Mouse (Mus musculus) lung, postnatal 14 days (tissue): ENCODE measurements around the gene Tas2r119.
"Not testable (repeated sequence)": the region's sequence is repeated elsewhere in the genome, so short reads cannot be mapped to it uniquely, and the experiment has no call there.

Source experiments
- DNase-seq: peaks from one replicate; pipeline ENCODE4 v3.0.0; 2021

The Tas2r119 gene

DNA sequence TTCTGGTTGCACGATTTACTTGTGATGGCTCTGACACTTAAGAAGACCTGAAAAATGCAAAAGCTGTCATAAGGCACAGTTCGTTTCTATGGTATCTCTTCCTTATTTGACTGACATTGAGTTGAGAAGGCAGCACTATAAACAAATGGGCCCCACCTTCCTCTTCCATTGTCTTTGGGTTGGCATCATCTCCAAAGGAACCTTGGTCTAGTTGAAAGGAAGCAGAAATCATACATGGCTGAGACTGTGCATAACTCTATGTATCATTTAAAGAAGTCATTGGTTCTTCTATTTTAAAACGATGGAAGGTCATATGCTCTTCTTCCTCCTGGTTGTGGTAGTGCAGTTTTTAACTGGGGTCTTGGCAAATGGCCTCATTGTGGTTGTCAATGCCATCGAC is at the start of gene Tas2r119:
Gene Tas2r119 (plus strand): TSS at position 301 of the 400 bp plus-strand sequence.
- DNase-seq: no peak

DNA sequence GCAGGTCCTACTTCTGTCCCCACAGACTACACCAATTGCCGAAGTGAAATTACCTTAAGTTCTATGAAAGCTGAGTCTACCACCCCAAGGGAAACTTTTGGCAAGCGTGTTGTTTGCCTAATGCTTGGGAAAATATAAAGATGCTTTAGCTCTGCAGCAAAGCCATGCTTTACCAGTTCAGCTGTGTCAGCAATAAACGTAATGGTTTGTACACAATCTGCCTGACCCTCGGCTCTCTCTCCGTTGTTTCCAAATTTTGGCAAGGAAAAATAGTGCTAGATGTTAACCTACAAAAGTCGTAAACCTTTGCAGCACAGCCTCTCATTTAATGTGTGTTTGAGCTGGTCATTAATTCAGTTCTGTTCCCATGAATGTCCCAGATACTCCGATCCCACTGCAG is 44.8 kb upstream of the Tas2r119 start:
- no peak for DNase-seq

DNA sequence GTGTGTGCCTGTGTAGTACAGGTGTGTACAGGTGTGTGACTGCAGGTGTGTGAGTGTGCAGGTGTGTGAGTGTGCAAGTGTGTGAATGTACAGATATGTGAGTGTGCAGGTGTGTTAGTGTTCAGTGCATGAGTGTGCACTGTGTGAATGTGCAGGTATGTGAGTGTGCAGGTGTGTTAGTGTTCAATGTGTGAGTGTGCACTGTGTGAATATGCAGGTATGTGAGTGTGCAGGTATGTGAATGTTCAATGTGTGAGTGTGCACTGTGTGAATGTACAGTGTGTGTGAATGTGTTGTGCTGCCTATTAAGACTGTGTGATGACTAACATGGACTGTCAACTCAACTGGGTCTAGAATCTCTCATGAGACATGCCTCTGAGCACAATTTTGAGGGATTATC is 35.4 kb upstream of the Tas2r119 start:
- DNase-seq: no peak

DNA sequence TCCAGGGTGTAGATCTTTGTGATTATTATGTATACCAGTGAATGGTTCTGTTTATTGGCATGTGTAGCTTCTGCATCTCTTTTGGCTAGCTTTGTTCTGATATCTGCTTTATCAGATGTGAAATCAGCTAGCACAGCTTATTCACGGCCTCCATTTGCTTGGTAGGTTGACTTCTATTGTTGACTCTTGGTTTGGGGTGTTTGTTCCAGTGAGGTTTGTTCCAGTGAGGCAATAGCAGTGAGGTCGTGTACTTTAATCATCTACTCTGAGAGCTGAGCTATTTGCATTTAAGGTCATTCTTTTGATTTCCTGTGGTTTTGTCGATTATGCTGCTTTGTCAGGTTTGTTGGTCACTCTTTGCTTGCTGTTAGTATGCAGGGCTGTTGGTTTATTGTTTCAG is 32.8 kb upstream of the Tas2r119 start:
- no peak for DNase-seq

DNA sequence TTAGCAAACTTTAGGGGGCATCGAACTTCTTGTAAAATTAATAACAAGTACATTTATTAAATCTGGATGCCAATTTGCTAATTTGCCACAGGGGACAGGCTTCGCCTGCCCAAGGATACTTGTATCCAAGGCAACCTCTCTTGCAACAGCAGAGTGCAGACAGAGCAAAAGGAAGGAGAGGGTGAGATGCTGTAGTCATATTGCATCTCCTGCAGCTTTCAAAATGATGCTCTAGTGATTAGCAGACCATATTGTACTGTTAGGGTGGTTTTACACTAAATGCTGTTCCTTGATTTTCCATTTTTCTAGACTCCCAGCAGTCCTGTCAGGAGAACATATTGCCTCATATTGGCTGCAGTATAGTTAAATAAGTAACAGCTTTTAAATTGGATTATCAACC is 23.7 kb upstream of the Tas2r119 start:
- no peak for DNase-seq

DNA sequence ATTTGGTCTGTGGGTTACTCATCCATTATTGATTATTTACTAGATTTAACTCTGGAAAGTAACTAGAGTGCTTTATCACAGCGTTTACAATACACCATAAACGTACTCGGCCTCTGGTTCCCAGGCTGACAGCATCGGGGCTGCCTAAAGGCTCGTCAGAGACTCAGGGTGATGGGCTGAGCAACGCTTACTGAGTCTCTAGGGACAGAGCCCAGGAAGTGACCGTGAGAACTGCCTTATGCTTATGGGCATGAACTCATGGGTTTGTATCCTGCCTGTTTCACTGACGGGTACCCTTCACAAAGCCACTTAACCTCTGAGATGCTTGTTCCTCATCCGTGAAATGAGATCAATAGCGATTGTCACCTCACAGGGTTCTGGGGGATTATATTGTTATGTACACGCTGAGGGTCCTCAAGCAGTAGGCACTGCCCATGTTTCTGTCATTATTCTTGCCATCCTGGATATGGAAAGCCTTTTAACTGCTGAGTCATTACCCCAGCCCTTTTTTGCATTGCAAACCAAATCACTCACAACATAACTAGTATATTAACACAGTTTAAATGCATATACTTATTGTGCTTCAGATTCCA is 23.1 kb upstream of the Tas2r119 start:
- DNase-seq: no peak

DNA sequence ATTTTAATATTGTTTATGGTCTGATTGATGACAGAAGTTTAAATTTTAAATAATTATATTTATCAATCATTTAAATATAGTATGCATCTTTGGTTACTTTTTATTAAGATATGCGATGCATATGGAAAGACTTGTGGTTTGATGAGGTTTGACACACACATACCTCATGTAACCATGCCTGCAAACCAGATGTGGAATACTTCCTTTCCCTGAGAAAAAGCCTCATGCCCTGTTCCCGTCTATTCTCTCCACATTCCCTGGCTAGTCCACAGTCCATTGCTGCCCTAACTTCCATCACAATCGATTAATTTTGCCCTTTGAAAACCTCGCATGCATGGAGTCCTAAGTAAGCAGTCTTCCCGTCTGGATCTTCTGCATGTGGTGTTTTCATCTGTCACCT is 21.0 kb upstream of the Tas2r119 start:
- no peak for DNase-seq

DNA sequence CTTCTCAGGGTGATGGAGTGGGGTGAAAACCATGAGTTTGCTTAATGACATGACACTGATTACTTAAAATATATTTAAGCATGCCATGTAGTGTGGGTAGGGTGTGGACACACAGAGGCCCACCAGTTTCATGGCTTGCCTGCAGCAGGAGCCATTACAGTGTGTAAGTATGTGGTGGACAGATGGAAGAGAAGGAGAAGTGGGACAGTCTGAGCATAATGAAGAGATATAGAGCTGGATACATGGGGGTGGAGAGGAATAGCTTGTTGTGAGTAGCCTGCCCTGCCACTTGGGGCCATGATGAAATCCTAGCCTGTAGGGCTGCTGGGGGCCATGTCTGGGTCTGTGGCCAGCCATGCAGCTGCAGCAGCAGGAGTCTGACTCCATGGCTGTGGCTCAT is 16.8 kb upstream of the Tas2r119 start:
- DNase-seq: no peak

DNA sequence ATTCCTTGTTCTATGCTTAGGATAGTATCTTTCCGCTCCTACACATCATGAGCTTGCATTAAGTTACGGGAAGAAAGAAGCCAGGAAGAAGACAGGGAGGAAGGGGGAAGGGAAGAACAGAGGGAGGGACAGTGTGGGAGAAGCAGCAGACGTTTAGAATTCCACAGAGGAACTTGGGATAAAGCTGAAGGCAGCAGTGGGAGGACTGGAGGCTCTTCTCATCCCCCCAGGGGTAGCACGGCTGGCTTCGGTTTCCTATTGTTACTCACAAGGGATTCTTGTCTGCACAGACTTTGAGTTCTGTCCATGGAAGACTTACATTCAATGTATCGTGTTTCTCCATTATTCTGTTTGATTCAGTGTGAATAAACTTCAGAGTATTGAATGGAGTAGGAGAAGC is 5.3 kb upstream of the Tas2r119 start:
- DNase-seq: no peak

DNA sequence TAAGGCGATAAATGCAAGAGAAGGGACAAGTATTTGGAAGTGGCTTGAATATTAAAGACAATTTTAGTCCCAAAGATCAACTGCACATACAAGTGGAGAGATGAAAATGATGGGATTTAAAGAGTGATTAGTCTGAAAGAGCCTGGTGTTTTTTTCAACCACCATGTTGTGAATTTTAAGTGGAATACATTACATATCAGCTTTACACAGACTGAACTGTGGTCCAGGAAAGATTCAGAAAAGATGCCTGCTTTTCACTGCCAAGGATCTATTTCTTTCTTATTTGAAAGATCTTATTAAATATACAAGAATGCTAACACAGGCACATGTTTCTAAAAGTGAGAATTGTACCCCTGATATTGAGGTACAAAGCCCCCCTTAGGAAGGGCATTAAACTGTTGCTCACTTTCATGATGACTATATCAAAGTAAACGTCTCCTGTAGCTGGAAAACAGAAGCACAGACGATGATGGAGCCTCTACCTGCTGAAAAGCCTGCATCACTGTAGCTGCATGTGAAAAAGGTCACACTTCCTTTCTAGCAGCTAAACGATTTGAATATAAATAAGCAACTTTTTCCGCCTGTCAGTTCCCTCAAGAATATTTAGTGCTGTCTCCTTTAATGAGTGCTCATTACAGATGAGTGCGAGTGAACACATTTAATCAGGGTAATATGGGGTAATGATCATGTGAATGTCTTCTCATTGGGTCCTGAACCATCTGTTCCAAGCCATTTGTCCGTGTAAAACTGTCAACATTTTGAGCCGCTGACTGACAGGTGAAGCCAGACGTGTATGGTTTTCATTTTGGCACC is 4.7 kb upstream of the Tas2r119 start:
- no peak for DNase-seq

DNA sequence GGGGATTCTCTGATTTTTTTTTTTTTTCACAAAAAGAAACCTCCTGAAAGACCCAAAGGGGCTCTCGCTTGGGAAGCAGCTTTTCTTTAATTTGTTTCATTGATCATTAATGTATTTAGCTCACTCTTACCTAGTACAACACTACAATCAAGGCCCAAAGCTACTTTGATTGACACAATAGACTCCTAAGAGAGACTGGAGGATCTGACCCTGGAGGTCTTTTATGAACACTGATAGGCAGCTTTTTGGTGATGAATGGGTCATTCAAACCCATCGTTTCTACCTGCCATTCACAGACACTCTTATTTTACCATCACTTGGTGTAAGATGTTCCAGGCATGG is 4.1 kb upstream of the Tas2r119 start:
- DNase-seq: no peak

DNA sequence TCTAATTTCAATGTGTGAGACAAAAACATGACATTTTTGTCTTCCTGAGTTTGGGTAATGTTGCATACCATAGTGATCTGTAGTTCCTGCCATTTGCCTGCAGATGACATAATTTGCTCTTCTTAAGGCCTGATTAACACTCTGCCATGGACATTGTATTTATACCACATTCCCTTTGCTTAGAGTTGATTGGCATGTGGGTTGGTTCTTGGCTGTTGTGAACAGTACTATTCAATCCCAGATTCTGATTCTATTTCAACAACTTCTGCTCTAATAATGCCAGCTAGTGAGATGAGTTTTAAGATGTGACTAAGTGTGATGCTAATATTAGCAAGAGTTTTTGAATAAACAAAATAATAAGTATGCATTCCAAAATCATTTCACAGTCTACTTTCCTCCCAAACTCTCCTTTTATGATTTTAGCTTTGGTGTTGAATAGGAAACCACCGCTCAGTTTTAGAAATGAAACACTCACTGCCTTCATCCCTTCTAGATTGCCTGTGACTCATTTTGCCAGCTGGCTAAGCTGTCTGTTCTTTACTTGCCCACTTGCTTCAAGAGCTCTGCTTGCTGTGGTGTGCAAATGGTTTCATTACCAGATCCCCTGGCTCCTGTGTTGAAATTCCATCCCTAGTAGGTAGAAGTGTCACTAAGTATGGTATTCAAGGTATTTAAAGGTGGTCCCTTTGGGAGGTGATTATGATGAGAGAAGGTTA is 3.1 kb downstream of the Tas2r119 start:
- no peak for DNase-seq

DNA sequence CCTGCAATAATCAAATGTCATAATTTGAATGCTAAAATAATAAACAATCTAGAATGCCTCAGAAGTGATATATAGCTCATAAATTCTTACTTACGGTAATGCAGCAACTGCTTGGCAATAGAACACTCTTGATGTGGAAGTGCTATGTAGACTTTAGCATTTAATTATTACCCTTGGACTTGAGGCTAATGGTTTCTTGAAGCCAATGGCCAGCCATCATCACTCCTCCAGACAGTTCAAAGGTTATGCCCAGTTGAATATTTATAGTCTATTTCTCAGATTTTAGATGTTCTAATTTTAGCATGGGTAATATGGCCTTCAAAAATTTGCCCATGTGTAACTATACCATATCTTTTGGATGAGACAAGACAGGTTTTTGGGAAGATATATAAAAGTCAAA is 4.9 kb downstream of the Tas2r119 start:
- DNase-seq: no peak

DNA sequence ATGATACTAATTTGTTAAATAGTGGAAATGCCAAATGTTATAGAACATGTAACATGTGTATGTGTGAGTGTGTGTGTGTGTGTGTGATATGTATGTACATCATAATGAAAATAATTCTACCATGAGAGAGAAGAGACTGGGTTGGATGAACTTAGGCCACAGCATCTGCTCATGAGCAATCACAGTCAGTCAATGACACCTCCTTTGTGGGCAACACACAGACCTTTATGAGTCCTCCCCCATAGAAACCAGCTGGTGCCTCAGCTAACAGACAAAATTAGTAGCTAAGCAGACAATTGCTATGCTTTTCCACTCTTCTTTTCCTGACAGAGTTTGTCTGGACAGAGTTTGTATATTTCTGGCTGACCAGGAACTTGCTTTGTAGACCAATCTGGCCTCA is 7.9 kb downstream of the Tas2r119 start:
- DNase-seq: no peak

DNA sequence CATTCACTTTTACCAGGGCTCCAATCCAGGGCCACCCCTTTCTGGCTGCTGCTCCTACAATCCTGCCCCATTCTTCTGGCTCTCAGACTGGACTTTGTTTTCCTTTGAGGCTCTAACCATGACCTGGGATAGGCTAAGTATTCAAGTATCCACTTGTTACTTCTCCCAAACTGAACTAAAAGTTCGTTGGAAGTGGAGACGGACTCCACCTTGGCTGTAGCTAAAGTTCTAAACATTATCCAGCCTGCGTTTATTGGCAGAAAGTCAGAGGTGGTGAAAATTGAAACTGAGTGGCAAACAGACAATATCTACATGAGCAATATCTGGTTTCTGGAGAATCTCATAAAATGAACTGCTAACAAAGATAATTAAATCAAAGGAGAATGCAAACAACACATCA is 12.8 kb downstream of the Tas2r119 start:
- DNase-seq: no peak

DNA sequence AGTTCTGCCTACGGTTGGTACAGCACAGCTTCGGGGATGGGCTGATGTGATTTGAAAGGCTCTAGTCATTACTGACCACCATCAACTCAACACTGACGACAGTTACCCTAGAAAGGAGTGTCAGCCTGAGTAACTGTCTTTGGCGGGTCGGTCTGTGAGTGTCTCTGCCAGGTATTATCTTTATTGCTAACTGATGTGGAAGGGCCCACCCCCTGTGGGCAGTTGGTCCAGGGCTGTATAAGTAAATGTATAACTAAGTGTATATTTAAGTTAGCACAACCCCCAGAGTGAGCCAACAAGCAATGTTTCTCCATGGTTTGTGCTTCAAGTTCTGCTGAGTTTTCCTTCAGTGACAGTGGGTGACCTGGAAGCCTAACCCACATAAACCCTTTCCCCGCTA is 13.3 kb downstream of the Tas2r119 start:
- no peak for DNase-seq

DNA sequence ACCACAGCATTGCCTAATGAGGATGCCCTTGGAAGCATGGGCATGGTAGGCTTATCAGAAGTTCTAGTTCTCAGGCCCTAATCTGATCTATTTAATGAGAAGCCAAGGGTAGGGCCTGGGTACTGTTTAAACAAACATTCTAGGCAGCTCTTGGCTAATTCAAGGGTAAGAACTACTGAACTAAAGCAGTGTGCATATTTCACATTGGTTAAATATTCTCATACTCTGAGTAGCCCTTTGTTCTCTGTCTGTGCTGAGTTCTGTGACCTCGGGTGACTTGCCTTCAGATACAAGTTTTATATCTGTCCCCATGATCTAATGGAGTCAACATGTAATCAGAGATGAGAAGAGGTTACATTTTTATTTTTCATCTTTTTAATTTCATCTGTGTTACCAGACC is 15.9 kb downstream of the Tas2r119 start:
- no peak for DNase-seq

DNA sequence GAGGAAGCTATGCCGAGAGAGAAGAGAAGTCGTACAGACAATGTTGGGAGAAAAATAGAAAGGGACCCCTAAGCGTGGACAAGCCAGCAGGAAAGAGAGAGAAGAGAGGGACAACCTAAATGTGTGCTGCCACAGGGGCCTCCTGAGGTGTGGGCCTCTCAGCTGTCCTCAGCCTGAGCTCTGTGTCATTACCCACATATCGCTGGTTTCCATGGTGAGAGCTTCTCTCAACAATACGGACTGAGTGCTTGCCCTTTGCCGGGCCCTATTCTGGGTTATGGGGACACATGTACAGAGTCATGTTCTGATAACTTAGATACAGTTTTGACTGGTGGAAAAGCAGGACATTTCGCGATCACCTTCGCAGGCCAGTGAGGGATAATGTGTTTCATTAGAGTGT is 21.0 kb downstream of the Tas2r119 start:
- DNase-seq: no peak

DNA sequence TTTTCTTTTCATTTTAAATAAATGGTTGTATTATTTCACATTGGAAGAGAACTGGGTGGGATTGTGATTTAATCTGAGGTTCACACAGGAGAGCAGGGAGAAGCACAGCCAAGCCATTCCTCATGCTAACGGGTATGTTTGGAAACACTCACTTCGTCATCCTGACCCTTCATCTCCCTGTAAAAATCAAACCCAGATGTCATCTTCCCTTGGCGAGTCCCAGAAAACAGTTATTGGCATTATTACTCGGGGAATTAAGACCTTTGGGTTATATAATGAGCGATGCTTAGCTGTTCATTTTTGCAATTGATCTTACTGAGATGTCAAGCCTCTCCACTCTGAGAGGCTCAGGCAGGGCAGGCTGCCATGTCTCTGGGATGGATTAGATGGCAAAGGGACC is 21.5 kb downstream of the Tas2r119 start:
- DNase-seq: no peak

DNA sequence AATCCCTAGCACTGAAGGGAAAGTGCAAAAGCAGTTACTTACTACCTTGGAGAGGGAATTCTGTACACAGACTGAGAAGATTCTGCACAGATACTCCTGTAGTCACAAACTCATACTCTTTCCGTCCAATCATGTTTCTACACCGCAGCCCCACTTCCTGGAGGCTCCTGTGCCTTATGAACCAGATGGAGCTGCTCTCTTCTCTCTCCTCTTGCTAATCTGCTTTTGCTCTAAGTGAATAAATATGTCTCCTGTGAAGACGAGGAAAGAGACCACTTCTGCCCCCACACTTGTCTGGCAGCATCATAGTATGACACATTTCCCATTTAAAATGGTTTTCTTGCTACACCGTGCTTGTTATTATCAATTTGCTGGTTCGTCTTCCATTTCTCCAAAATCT is 26.2 kb downstream of the Tas2r119 start:
- DNase-seq: no peak

DNA sequence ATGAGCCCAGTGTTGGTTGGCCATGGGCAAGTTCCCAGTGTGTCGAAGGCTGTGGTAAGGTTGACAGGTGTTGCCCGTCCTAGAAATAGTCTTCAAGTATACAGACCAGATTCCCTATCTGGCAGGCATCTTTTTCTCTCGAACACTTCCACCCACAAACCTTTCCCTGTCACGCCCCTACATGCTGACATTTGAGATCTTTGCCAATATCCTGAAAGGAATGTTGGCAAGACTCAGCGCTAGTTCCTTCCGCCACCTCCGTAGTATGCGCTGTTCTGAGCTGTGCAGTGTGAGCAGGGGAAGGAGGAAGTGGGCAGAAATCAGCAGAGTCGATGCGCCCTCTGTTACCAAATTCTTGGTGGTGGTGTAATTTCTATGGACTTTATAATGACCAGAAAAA is 27.8 kb downstream of the Tas2r119 start:
- no peak for DNase-seq

DNA sequence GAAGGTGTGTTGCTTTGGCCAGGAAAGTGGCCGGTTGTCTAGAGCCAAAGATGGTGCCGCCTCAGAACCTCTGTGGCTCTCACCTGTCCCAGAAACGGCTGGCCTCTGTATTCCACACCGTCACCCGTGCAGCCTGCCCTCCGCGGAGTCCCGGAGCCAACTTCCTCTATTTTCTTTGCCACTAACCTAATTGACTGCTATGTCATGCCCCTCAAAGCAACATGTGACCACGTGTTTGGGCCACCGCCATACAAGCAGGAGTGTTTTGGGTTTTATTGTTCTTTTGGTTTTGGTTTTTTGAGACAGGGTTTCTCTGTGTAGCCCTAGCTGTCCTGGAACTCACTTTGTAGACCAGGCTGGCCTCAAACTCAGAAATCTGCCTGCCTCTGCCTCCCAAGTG is 37.6 kb downstream of the Tas2r119 start:
- not testable (repeated sequence) for DNase-seq

DNA sequence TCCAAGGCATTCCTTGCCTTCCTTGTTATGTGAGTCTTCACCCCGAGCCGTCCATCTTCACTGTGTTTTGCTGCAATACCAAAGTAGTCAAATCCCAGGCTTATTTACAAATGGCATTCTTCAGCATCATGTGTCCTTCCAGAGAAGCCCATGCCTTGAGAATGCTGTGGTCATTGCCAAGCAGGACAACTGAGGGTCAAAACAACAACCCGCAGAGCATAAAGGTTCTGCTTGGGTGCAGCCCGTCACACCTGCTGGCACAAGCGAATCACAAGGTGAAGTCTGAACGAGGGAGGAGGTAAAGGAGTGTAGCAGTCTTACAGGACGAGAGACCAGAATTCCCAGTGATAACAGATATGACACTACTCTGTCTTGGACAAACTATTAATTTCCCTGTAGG is 45.9 kb downstream of the Tas2r119 start:
- DNase-seq: no peak

DNA sequence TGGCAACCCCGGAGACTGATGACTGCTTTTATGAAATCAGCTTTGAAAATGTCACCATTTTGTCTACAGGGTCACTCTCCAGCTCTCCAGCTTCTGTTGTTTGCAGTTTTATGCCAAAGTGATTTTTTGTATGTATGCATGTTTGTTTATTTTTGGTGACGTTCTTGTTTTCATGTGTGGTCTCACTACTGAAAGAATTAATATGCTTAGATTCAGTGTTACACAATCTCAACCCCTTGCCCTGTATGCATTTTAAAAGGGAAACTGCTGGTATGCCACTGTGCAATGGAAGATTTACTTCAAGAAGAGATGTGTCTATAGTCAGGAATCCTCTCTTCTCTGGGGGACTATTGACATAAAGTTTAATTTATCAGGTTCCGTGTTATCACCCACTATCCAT is 48.3 kb downstream of the Tas2r119 start:
- no peak for DNase-seq
